Mouse (Mus musculus): ENCODE measurements at regions not wholly inside any gene's neighbourhood (a gene's known extent, or its start where the extent isn't known, plus 50 kb on each side); places are given as distances from the start of the nearest gene placed in this dataset.

- ATAC-seq (replicated peaks; ENCODE audit: low FRiP score, low TSS enrichment, poor library complexity, severe bottlenecking), result no peak
Observed at GRCm38 (mm10) chr12:112235841-112236240, 89.8 kb downstream of the Kif26a start.

- ATAC-seq (replicated peaks; ENCODE audit: low FRiP score, low TSS enrichment, poor library complexity, severe bottlenecking), result no peak
Observed at GRCm38 (mm10) chr12:112237061-112237490, 91.1 kb downstream of the Kif26a start.

DNA sequence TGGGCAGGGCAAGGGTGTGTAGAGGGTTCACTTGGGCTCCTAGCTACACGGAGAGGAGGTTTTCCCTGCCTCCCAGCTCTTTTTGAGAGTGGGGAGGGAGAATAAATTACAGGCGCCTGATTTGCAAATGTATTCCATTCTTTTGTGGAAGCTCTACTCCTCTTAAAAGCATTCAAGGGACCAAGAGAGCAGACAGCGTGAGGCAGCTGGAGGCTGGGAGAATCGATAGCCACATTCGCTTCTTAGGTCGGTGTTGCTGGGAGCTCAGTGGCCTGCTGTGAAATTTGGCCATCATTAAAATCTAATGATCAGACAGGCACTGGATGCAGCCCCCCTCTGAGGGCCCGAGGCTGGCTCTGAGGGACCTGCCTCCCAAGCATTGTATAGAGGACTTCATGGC, 92.8 kb downstream of the Kif26a start:
- ATAC-seq (replicated peaks; ENCODE audit: low FRiP score, low TSS enrichment, poor library complexity, severe bottlenecking), result no peak

- no peak for ATAC-seq (replicated peaks; ENCODE audit: low FRiP score, low TSS enrichment, poor library complexity, severe bottlenecking)
Observed at GRCm38 (mm10) chr12:112241740-112242171, 95.7 kb downstream of the Kif26a start.

DNA sequence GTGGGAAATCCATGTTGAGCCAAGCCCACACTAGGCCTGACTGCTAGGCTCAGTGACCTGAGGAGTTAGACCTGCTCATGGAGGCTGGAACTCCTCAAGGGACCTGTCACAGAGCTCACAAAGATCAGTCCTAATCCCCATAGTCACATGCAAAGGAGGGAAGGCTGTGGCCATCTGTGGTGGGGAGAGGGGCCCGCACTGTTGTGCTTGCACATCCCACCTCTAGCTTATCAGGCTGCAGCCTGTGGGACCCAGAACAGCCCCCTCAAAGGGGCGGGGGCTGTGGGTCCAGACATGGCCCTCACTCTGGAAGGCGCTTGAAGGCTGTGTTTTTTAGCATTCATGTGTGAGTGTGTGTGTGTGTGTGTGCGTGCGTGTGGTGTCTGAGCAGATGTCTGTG, 97.2 kb downstream of the Kif26a start:
- no peak for ATAC-seq (replicated peaks; ENCODE audit: low FRiP score, low TSS enrichment, poor library complexity, severe bottlenecking)

DNA sequence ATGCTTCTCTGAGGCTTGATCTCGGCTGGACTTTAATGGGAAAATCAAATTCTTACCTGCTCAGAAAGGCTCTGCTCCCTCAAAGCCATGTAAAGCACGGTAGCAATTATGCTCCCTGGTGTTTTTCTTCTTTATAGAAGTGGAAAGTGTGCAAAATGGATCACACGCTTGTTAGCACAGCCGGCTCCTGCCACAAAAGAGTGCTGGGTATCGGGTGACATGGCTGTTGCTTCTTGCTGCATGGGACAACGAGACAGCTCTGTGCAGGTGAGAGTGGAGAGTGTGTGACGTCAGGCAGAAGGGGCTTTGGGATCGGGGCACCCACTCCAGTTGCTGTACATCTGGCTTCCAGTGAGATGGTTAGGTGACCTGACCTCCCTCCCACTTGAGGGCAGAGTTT, 104.9 kb downstream of the Kif26a start:
- no peak for ATAC-seq (replicated peaks; ENCODE audit: low FRiP score, low TSS enrichment, poor library complexity, severe bottlenecking)

- ATAC-seq (replicated peaks; ENCODE audit: low FRiP score, low TSS enrichment, poor library complexity, severe bottlenecking), result no peak
Observed at GRCm38 (mm10) chr12:112253461-112253860, 107.5 kb downstream of the Kif26a start.

- no peak for ATAC-seq (replicated peaks; ENCODE audit: low FRiP score, low TSS enrichment, poor library complexity, severe bottlenecking)
Observed at GRCm38 (mm10) chr12:112255223-112255622, 109.2 kb downstream of the Kif26a start.

DNA sequence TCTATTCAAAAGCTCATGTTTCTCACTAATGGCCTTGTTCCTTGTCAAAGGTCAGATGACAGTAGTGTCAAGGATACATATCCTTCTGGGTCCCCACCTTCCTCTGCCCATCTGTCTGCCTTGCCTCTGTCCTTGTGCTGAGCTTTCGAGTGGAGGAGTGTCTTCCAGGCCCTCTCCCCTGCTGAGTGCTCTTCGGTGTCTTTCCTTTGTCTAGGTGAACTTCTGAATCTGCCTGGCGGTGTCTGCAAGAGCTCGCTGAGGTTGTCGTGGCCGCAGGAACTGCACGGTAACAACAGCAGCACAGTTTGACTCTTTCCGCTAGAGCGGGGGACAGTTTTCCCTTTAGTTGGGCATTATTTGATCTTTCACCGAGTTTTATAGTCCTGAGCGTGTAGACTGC, 111.7 kb downstream of the Kif26a start:
- ATAC-seq (replicated peaks; ENCODE audit: low FRiP score, low TSS enrichment, poor library complexity, severe bottlenecking), result no peak

GRCm38 (mm10) chr12:112263283-112264056, 117.5 kb downstream of the Kif26a start:
- ATAC-seq (replicated peaks; ENCODE audit: low FRiP score, low TSS enrichment, poor library complexity, severe bottlenecking), result no peak

- no peak for ATAC-seq (replicated peaks; ENCODE audit: low FRiP score, low TSS enrichment, poor library complexity, severe bottlenecking)
Observed at GRCm38 (mm10) chr12:112264201-112264600, 118.2 kb downstream of the Kif26a start.

DNA sequence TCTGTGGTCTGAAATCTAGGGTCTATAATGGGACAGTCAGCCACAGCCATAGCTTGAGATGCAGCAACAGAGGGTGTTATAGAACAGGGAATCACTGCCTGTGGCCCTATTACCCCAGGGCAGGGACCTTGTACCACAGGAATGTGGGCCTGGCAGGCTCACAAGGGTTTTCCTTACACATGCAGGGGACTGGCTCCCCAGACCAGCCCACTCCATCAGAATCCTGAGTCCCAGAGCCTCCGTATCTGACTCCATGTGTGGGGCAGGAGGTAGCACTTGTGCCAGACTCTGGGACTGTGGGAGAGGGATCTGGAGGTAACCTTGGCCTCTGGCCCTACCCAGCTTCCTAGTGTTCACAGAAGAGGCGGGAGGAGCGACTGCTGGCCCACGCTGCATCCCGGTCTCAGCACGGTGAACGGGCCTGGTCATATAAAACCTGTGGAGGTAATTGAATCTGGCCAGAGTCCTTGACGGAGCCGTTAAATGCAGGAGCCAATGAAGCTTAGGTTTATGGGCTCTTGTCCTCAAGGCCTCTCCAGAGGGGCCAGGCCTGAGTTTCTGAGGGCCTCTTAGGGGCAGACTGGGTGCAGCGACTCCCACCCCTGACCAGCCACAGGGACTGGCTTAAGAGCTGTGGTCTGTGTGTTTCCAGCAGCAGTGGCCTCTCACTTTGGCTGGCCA, 119.4 kb downstream of the Kif26a start:
- no peak for ATAC-seq (replicated peaks; ENCODE audit: low FRiP score, low TSS enrichment, poor library complexity, severe bottlenecking)

GRCm38 (mm10) chr12:112274026-112274425, 128.0 kb downstream of the Kif26a start:
- ATAC-seq (replicated peaks; ENCODE audit: low FRiP score, low TSS enrichment, poor library complexity, severe bottlenecking), result no peak

GRCm38 (mm10) chr12:112274756-112275155, 128.7 kb downstream of the Kif26a start:
- ATAC-seq (replicated peaks; ENCODE audit: low FRiP score, low TSS enrichment, poor library complexity, severe bottlenecking), result no peak

- no peak for ATAC-seq (replicated peaks; ENCODE audit: low FRiP score, low TSS enrichment, poor library complexity, severe bottlenecking)
Observed at GRCm38 (mm10) chr12:112276651-112277050, 130.6 kb downstream of the Kif26a start.

- no peak for ATAC-seq (replicated peaks; ENCODE audit: low FRiP score, low TSS enrichment, poor library complexity, severe bottlenecking)
Observed at GRCm38 (mm10) chr12:112277511-112277910, 131.5 kb downstream of the Kif26a start.

GRCm38 (mm10) chr12:112285096-112285495, 139.1 kb downstream of the Kif26a start:
- no peak for ATAC-seq (replicated peaks; ENCODE audit: low FRiP score, low TSS enrichment, poor library complexity, severe bottlenecking)

GRCm38 (mm10) chr12:112288786-112289185, 142.8 kb downstream of the Kif26a start:
- no peak for ATAC-seq (replicated peaks; ENCODE audit: low FRiP score, low TSS enrichment, poor library complexity, severe bottlenecking)

DNA sequence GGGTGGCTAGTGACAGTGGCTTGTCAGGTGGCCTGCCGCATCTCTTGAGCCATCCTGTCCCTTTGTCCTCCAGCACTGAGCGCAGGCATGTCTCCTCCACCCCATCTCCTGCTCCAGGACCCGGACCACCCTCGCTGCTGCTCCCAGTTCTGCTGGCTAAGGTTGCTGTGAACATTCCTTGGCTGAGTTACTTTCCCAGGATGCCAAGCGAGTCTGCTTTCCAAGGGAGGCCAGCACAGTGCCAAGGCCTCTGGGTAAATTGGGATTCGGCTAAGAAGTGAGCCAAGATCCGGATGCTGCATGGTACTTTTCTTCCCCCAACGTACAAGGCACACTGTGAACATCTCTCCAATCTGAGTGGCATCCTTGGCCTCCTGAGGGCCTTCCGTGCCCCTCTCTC, 144.3 kb downstream of the Kif26a start:
- ATAC-seq (replicated peaks; ENCODE audit: low FRiP score, low TSS enrichment, poor library complexity, severe bottlenecking), result no peak

DNA sequence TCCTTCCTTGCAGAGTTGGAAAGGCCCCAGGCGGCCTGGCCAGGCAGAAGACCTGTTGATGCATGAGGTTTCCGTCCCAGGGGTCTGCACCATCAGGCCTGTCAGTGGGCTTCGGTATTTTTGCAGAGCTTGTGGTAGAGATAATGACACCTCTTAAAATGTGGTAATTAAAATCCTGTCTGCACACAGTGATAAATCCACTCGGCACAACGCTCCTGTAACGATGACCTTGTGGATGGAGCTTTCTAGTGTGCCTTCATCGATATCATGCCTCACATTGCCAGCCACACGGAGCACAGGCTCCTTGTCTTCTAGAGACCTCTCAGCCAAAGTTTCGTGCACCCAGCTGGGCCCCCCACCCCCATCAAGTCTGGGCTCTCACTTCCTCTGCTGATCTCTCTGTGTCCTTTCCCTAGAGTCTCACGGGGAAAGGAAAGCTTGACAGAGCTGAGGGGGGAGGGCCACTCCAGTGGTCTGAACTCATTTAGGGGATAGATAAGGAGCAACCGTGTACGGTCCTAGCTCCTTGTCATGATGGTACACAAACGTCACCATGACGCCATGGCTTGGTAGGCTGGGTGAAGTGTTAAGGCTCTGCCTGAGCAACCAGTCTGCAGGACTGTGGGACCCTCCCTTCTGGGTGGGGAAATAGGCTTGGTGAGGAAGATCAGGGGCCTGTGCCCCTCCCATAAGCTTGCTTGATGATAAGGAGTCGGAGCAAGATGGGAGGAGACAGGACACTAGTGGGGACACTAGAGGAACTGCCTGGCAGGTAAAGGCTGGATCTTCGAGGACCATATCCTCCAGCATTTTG, 145.9 kb downstream of the Kif26a start:
- ATAC-seq (replicated peaks; ENCODE audit: low FRiP score, low TSS enrichment, poor library complexity, severe bottlenecking), result 0 out of 2 replicates have a peak, but pooled peaks have one; percentile 35

Data from megakaryocyte-erythroid progenitor cell, adult 5-6 weeks (primary cell).